Mouse (Mus musculus): ENCODE measurements around the gene Kcnip1.

Kcnip1 gene

DNA sequence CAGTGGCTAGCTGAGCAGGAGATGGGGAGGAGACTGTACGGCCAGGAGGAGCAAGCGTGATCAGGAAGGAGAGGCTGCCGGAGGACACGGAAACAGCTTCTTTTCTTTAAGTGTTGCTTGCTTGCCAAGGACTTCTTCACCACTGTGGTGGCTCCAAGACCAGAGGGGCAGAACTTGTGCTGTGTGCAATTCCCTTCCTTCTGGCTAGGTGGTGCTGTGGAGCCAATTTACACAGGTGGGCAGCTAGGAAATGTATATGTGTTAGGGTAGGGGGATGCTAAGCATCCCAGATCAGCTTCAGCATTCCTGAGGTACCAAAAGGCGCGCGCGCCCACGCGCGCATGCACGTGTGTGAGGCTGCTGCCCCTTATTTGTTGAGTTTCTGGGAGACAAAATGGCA lies 243.5 kb downstream of the Kcnip1 start:
- DNase-seq = no peak

DNA sequence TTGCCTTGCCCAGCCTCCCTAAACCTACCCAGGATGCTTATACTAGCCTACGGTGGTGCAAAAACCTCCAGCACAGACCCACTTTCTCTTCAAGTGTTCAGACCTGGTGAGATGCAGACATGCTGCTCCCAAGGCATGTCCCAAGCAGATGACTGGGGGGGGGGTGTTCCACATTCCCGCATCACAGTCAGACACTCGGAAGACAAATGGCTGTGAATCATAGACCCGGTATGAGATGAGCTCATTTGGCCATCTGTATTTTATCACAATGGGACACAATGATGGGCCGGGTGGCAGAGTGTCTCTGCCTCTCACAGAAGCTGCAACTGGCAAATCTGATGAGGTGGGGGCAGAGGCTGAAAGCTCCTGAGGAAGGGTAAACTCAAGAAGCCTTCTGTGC lies 244.2 kb downstream of the Kcnip1 start:
- DNase-seq = no peak

DNA sequence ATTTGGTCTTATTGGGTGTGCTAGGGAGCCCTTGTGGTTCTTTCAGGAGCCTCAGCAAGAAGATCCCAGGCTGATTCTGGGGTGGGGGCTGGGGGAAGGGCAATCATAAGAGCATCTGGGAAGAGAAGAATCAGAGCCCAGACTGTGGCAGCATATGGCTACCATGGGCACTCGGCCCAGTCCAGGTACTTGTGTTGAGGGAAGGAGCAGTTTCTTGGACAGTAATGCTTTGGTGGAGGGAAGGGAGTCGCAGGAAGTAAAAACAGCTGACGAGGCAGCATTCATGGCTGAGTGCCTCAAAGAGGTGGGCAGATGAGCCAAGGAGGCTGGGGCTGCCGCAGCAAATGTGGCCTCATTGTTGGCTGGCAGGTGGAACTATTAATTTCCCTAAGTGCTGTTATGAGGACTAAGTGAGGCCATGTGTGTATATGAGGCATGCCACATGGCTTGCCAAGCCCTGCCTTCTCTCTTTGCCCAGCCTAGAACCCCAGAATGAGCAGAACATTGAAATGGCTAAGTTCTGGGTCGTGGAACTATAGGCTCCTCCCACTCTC lies 245.5 kb downstream of the Kcnip1 start:
- peak; percentile 69 for DNase-seq

DNA sequence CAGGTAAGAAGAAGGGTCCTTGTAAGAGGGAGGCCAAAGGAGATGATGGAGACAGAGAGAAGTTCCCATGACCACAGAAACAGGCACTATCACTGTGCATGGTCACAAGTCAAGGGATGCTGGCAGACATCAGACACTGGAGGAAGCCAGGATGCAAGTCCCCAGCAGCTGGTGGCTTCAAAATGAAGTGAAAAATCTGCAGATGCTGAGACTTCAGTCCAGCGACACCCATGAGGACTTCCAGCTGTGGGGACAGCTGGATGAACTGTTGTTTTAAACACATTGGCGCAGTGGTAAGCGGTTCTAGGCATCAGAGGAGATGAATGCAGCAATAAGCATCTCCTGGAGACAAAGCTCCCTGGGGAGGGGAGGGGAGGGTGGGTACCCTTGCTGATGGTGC lies 246.6 kb downstream of the Kcnip1 start:
- no peak for DNase-seq

DNA sequence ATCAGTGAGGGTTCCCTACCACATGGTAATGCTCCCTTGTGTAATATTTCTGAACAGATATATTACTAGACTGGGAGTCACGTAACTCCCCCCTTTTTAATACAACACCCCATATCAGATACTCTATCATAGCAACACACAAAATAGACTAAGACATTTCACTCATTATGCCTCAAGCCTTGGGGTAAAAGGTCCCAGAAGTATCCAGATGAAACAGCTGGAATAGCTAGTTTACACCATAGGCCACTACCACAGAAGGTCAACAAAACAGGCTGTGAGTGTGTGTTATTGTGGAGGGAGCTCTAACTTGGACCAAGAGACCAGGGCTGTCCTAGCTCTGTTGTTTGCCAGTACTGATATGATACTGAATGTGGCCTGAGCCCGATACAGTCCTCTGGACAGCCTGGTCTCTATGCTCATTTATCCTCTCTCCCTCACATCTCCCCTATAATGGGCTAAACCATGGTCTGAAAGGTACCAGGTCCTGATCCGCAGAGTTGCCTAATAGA lies 247.1 kb downstream of the Kcnip1 start:
- DNase-seq = no peak

DNA sequence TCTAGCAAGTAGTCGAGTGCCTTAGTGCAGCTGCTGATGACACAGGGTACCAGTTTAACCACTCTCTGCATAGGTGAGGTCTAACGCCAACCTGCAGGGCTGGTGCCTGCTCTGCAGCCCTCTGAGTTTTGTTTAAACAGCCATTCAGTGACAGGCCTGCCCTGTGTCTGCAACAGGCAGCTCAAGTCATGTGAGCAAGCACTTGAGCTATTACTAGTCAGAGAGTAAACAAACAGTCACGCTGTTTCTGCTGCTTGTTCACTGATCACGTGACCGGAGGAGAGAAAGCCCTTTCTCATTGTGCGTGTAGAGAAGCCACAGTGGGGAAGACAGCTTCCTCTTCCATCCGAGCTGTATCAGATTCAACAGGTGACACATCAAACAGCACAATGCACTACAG lies 248.5 kb downstream of the Kcnip1 start:
- no peak for DNase-seq

DNA sequence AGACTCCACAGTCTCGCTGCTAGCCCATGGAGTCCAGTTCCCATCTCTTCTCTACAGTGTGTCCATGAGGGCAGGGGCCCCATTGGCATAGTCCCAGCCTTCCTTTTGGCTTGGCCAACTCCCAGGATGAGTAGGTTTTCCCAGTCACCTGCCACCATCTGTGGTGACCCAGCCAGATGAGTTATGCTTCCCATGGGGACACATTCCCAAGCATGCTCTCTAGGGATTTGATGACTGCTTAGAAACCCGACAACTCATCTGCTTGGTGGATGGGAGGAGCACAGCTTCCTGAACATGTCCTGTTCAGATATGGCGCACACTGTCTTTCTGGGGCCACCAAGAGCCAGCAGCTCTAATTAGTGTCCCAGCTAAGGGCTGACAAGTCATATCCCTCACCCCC lies 252.8 kb downstream of the Kcnip1 start:
- DNase-seq = no peak

DNA sequence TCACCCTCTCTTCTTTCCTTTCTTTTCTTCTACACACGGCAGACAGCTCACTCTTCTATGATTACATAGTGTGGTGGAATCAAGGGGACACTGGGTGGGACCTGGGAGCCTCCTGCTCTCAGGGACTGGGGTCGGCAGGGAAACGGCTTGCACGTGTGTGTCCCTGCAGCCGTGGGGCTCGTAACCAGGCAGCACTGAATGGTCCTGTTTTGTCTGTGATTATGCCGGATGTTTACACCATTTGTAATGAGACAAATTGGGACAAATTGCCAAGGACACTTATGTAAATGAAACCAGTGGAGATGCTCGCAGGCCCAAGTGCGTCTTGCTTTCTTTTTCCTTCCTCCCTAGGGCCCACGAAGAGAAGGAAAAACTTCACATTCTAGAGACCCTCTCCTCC lies 256.5 kb downstream of the Kcnip1 start:
- DNase-seq = no peak

DNA sequence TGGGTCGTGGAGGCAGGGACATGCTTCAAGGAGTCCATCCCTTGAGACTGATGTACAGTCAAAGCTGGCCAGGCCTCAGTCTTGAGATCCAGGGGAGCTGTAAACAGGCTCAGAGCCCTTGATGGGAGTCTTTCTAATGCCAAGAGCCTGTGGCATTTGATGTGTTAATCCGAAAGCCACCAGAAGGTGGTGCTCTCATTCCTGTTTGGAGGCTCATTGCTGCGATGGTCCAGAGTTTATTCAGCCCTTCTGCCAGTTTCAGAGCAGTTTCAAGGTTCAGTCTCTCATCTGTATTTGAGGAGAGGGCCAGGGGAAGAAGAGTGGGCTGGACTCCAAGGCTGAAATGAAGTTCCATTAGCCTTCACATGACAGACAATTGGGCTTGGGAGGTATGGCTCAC lies 259.7 kb downstream of the Kcnip1 start:
- peak; percentile 52 for DNase-seq

DNA sequence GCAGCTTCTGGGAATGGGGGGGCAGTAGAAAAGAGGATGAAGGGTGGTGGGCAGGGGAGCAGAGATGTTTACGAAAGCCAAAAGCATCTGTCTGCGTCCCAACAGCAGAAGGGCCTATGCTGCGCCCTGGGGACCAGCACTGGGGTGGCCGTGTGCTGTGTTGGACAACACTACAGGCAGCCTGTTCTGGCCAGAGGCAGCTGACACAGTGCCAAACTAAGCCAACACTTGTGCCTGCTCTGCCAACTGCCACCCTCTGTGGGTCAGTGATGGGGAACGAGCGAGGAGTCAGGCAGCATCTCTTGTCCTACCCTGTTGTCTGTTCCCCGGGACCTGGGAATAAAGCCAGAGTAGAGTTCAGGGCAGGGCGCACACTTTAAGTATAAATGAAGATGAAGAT lies 260.6 kb downstream of the Kcnip1 start:
- peak; percentile 23 for DNase-seq

DNA sequence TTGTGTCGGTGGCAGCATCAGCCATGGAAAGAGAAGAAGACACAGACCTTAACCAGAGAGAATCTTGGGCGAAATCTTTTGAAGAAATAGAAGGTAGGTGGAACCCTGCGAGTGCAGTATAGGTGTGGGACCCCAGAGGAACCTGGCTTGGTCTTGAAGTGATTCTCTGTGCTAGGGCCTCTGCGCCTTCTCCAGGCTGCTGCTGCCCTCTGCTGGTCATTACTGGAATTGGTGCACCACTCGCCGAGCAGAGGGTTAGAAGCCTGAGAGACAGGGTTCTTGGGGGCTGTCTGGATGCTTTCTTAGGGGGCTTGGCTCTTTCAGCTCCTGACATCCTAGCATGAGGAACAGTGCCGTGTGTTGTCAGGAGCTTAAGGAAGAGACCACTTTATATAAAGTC lies 271.7 kb downstream of the Kcnip1 start:
- no peak for DNase-seq

DNA sequence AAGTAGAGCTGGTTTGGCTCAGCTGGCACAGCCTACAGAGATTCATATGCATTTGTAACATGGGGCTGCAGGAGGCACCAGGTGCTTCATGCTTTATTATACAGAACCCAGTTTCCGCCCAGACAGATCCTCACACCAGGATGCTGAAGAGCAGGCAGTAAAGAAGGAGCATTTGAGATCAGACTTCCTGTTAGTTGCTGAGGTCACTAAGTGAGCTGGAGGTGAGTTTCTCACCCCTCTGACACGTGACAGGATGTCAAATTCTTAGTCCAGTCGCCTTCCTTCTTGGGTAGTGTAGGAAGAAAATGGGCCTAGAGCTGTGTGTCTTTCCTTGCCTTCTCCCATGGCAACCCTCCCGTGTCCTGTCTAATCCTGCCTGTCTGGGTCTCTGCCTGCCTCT lies 286.2 kb downstream of the Kcnip1 start:
- no peak for DNase-seq

DNA sequence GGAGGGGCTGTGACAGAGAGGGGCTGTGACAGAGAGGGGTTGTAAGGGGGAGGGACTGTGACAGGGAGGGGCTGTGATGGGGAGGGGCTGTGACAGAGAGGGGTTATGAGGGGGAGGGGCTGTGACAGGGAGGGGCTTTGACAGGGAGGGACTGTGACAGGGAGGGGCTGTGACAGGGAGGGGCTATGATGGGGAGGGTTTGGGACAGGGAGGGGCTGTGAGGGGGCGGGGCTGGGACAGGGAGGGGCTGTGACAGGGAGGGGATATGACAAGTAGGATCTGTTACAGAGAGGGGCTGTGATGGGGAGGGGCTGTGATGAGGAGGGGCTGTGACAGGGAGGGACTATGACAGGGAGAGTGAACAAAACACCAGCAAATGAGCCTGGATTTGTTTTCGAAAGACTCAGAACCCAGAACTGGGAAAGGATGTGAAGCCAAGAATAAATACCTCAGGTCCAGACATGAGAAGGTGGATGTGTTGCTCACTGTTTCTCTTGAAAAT lies 290.9 kb downstream of the Kcnip1 start:
- no peak for DNase-seq

DNA sequence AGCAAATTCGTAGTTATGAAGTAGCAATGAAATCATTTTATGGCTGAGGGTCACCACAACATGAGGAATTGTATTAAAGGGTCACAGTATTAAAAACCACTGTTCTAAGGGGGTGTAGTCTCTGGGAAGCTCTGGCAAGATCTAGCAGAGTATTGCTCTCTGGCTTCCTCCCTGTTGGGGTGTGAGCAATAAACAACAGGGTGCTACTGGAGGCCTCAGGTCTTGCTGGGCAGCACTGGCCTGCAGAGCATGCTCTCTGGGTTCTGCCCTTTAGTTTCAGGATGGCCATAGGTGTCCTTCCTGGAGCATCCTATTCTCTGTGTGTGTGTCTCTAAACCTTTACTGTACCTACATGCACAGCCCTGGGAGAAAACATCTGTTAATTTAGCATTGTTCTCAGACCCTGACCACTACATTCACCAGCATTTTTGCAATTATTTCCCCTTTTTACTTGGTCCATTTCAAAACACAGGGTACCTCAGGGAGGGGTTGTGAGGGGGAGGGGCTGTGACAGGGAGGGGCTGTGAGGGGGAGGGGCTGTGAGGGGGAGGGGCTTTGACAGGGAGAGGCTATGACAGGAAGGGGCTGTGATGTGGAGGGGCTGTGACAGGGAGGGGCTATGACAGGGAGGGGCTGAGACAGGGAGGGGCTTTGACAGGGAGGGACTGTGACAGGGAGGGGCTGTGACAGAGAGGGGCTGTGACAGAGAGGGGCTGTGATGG lies 291.6 kb downstream of the Kcnip1 start:
- no peak for DNase-seq

DNA sequence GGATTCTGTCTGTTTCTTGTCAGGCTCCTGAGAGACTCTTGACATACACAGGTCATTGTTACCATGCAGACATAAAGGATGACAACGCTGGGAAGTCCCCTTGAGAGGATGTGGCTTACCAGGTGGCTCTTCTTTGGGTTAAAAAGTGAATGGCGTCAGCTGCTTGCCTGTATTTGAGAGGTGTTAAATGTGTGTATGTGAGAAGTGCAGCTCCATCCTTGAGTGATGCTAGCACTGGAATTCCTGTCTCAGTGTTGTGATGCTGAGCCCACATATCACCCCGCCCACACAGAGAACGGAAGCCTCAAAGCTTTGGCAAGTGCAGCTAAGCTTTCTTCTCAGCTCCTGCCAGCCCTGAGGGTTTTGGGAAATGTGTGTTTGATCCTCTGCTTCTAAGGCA lies 292.2 kb downstream of the Kcnip1 start:
- DNase-seq = no peak

DNA sequence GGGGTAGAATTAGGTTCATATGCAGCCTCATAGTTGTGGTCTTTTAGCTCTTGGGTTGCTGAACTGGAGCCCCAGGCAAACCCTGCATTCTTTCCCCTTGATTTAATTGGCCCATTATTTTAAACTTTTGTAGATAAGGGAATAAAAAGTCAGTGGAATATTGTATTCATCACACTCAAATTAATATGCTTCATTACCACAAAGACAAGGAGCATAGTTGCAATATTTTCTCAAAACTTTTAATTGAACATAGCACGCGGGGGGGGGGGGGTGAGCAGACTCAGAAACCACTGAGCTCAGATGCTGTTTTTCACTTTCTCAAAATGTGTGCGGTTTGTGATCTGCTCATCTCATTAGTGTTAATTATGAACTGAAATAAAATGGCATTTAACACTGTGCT lies 302.8 kb downstream of the Kcnip1 start:
- DNase-seq = no peak

DNA sequence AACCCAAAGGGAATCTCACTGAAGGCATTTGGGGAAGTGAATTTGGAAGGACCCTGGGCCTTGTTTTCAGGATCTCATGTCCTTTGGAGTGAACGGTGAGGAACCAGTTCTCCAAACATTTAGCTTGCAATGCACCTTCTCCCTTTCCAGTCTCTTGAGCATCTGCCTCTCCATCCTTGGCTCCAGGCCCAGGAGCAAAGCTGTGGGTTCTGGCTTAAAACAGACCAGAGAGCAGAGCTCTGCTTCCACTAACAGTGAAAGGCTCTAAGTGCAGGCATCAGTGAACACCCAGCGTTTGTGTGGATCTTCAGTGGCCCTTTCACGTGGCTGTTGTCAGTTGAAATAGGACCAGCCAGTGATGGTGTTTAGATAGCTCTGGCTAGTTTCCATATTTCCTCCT lies 307.0 kb downstream of the Kcnip1 start:
- DNase-seq = peak; percentile 17

DNA sequence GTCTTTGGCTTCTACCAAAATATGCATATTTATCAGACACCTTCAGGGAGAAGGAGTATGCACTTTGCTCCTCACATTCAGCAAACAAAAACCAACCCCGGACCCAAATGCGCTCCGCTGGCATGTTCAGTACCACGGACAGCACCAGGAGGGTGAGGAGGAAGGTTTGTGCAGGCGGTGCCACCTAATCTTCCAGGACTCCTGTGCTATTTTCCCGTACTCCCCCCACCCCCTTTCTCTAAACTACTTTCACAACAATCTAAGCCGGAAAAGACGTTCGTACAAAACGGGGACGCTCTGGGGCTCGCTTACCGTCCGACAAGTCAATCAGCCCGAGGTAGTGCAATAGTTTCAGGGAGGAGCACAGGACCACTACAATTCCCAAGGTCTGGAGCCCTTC lies 312.8 kb downstream of the Kcnip1 start:
- no peak for DNase-seq

DNA sequence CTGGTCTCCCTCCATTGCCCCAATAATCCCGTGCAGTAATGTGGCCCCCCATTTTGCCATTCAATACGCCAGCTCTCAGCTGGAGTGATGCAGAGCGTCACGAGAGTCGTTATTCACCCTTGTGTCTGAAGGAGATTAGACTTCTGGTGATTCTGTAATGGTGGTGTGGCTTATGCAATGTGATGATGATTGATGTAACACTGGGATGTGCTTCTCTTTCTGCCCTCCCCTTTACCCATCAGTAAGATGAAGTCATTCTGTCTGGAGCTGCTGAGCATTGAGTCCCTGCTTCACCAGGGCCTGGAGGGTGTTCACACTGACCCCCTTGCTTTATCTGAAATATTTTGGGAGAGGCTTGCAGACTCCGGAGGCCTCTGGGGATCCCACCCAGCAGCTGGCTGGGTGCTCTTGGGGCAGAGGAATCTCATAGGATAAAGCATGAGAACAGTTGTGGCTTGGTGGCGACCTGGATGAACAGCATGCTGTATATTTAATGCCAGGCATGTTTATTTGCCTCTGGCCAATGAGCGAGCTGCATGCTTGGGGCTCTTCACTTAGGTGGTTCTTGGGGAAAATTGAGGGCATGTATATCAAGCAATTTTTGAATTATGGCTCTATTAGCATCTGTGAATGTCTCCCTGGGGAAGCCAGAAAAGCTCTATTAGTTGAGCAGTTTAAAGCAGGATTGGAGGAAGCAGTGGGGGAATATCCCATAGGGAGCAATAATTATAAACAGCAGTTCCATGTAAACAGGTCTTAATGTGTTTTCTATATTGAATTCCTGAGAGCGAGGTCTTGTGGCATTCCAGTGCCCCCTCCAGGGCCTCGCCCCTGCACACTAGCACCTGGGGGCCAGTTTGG lies 322.6 kb downstream of the Kcnip1 start:
- no peak for DNase-seq

DNA sequence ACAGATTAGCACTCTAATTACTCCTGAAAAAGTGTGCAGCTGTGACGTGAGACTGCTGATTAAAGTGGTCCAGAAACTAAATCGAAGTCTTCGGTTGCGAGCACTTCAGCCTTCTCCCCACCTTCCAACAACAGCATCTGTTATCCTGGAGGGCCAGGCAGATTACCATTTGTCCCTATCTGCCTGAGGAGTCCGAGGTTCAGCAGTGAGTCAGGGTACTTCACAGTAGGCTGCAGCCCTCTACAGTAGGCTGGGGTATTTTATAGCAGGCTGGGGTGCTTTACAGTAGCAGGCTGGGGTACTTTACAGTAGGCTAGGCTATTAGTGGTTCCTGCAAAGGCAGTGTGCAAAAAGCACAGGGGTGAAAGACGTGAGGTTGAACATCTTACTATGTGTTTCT lies 324.6 kb downstream of the Kcnip1 start:
- no peak for DNase-seq

DNA sequence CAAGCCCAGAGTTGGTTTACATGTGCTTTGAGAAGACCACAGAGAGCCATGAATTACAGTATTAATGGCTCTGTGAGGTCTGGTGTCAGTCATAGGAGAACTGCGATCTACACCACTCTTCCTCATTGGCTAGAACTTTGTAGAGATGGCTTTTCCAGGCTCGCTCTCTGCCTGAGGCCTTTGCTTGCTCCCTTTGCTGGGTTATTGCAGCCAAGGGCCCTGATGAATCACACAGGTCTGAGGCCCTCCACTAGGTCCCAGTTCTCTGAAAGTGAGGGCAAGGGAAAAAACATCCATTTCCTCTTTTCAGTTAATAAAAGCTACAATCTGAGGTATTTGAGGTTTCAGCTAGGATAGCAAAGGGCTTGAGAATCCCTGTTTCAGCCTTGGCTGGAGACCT lies 329.4 kb downstream of the Kcnip1 start:
- no peak for DNase-seq

DNA sequence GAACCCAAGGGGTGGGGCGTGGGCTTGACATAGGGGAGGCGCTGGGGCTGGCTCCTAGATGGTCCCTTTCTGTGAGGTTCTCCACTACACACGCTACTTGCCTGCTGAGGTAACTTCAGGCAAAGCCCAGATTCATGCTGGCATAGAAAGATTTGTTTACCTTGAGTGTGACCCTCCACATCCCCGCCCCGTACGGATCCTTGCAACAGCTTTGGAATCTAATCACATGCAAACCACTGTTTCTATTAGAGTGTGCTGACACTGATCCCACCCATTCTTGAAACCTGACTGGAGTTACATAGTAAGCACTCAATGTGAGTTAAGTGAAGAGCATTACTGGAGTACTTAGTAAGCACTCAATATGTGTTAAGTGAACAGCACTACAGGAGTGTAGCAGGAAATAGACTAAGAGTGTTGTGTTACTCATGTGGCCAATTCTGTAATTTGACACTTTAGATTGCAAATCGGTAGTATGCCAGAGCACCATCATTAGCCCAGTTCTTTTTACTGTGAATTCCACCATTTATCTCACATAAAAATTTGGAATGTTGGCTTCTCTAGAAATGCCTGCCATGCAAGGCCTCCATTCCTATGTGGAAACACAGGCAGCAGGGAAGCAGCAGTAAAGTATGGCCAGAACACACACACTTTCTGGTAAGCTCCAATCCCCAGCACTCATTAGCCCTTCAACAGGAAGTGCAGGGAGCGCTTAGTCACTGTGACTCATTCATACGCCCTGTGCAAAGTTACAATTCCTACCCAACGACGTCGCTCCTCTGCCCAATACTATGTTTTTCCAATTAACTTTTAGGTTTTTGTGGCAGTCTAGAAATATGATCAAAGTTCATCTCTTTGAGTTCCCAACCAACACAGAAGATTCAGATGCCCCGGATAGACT lies 332.7 kb downstream of the Kcnip1 start:
- DNase-seq = no peak
